In genomic region chr2:155592854-155593283, GRCm38 (mm10) we compare ENCODE assay signal across 8 mouse cellular contexts. TPM values are rescaled to one million over a fixed set of nuclear protein-coding genes. Genes with fewer than 3 reads are reported as not detected.
DNase-seq lines count a peak whose midpoint lies in the region; ATAC-seq and TF ChIP-seq lines count a peak whose summit lies in the region.

No protein-coding gene starts in this region.

- peak overlapping the region; percentile 66 for H3K4me2 ChIP-seq in lung, embryonic 15.5 days
- peak overlapping the region; percentile 66 for H3K4me2 ChIP-seq in intestine, postnatal 0 days (replicated peaks; ENCODE audit: low read depth)
- H3K4me2 ChIP-seq in neural tube, embryonic 15.5 days = peak overlapping the region; percentile 86

- H3K36me3 ChIP-seq in lung, embryonic 15.5 days = no peaks in the 10 kb centered on the region
- no peaks in the 10 kb centered on the region for H3K36me3 ChIP-seq in intestine, postnatal 0 days (ENCODE audit: control insufficient read depth, insufficient read depth)
- no peaks in the 10 kb centered on the region for H3K36me3 ChIP-seq in neural tube, embryonic 15.5 days

- H3K9me3 ChIP-seq in lung, embryonic 15.5 days = no peaks in the 10 kb centered on the region
- H3K9me3 ChIP-seq in intestine, postnatal 0 days (ENCODE audit: control insufficient read depth) = no peaks in the 10 kb centered on the region
- H3K9me3 ChIP-seq in neural tube, embryonic 15.5 days (replicated peaks) = no peaks in the 10 kb centered on the region

- peak; percentile 77 for TF ChIP-seq POLR2A in embryonic fibroblast, embryonic 13.5 days (IDR thresholded peaks at IDR 0.05; ENCODE audit: low read depth, low read length)

- peak overlapping the region; percentile 60 for H3K9ac ChIP-seq in lung, embryonic 15.5 days
- peak overlapping the region; percentile 64 for H3K9ac ChIP-seq in intestine, postnatal 0 days (ENCODE audit: low read depth, low read length)
- H3K9ac ChIP-seq in neural tube, embryonic 15.5 days (replicated peaks) = peak overlapping the region; percentile 67

- DNase-seq in lung, postnatal 14 days = no peak
- DNase-seq in urinary bladder, postnatal 25 days (ENCODE audit: low spot score) = no peak
- DNase-seq in frontal cortex, adult 2 months (ENCODE audit: extremely low spot score in 1 of 2, low spot score in 1 of 2) = no peak
- DNase-seq in T-cell, adult 2 months (ENCODE audit: low spot score) = no peak

- under 1% methylated on average over 9 of the region's 9 CpGs for WGBS in lung, embryonic 15.5 days
- 0% methylated on average over 9 of the region's 9 CpGs for WGBS in intestine, postnatal 0 days
- under 1% methylated on average over 9 of the region's 9 CpGs for WGBS in neural tube, embryonic 15.5 days

- peak overlapping the region; percentile 66 for H3K27ac ChIP-seq in lung, embryonic 15.5 days
- peak overlapping the region; percentile 42; the same call in 1 of the 2 replicates for H3K27ac ChIP-seq in embryonic fibroblast, embryonic 13.5 days (ENCODE audit: insufficient read depth, low read length)
- H3K27ac ChIP-seq in intestine, postnatal 0 days (ENCODE audit: low read depth, low read length) = 0 out of 2 replicates have a peak overlapping the region, but pooled peaks have one; percentile 11
- peak overlapping the region; percentile 72; the same call in 1 of the 2 replicates for H3K27ac ChIP-seq in neural tube, embryonic 15.5 days (replicated peaks)

- H3K4me1 ChIP-seq in lung, embryonic 15.5 days = peaks cover 18% of the 10 kb centered on the region
- H3K4me1 ChIP-seq in embryonic fibroblast, embryonic 13.5 days (ENCODE audit: control insufficient read depth, insufficient read depth, low read length) = no peaks in the 10 kb centered on the region
- H3K4me1 ChIP-seq in intestine, postnatal 0 days (replicated peaks; ENCODE audit: control insufficient read depth, insufficient read depth, low read length) = no peaks in the 10 kb centered on the region
- peaks cover 17% of the 10 kb centered on the region for H3K4me1 ChIP-seq in neural tube, embryonic 15.5 days

- no peak for TF ChIP-seq CTCF in embryonic fibroblast, embryonic 13.5 days (IDR thresholded peaks at IDR 0.05; ENCODE audit: borderline replicate concordance, insufficient read depth, low read length)
- TF ChIP-seq CTCF in intestine, postnatal 0 days (IDR thresholded peaks at IDR 0.05; ENCODE audit: low read depth) = no peak; the same call in 1 of the 2 replicates

- ATAC-seq in lung, embryonic 15.5 days (ENCODE audit: borderline replicate concordance, extremely low read depth, low FRiP score, low TSS enrichment) = no peak
- no peak for ATAC-seq in intestine, postnatal 0 days
- no peak; the same call in 1 of the 2 replicates for ATAC-seq in neural tube, embryonic 15.5 days (ENCODE audit: low FRiP score)

- H3K4me3 ChIP-seq in lung, embryonic 15.5 days = peak overlapping the region; percentile 62
- peak overlapping the region; percentile 55 for H3K4me3 ChIP-seq in embryonic fibroblast, embryonic 13.5 days (ENCODE audit: insufficient read depth, low read length)
- H3K4me3 ChIP-seq in intestine, postnatal 0 days (ENCODE audit: low read depth, low read length) = peak overlapping the region; percentile 65
- peak overlapping the region; percentile 68 for H3K4me3 ChIP-seq in neural tube, embryonic 15.5 days (replicated peaks)

- H3K27me3 ChIP-seq in lung, embryonic 15.5 days = no peaks in the 10 kb centered on the region
- H3K27me3 ChIP-seq in intestine, postnatal 0 days (replicated peaks; ENCODE audit: control insufficient read depth, insufficient read depth, low read length) = no peaks in the 10 kb centered on the region
- peaks cover 3% of the 10 kb centered on the region for H3K27me3 ChIP-seq in neural tube, embryonic 15.5 days (replicated peaks)

RNA-seq across cellular contexts. Expression of gene Gss, which starts 0.3 kb away (rescaled TPM):
- polyA plus RNA-seq in lung, embryonic 15.5 days (2015; fragmentation: Nextera tagmentation; extraction: Ambion mirVana) = 26.5 and 29.8 TPM in 2 replicates
- polyA plus RNA-seq in embryonic fibroblast, embryonic 13.5 days (2011; ENCODE audit: insufficient read length, low read depth, missing spikeins) = 23.4 and 37.7 TPM in 2 replicates
- 210 and 219 TPM in 2 replicates for polyA plus RNA-seq in intestine, postnatal 0 days (2015; fragmentation: Nextera tagmentation; extraction: Ambion mirVana)
- polyA plus RNA-seq in neural tube, embryonic 15.5 days (2015; fragmentation: Nextera tagmentation; extraction: Ambion mirVana) = 15.9 and 21.7 TPM in 2 replicates
- 13.9 and 15.4 TPM in 2 replicates for polyA plus RNA-seq in frontal cortex, adult 2 months (2012; rRNA removed)

RNA-seq across cellular contexts. Expression of gene Myh7b, which starts 18.1 kb away (rescaled TPM):
- polyA plus RNA-seq in lung, embryonic 15.5 days (2015; fragmentation: Nextera tagmentation; extraction: Ambion mirVana) = 0.85 and 1.1 TPM in 2 replicates
- not detected in 2 replicates for polyA plus RNA-seq in embryonic fibroblast, embryonic 13.5 days (2011; ENCODE audit: insufficient read length, low read depth, missing spikeins)
- polyA plus RNA-seq in intestine, postnatal 0 days (2015; fragmentation: Nextera tagmentation; extraction: Ambion mirVana) = 2.7 and 2.8 TPM in 2 replicates
- polyA plus RNA-seq in neural tube, embryonic 15.5 days (2015; fragmentation: Nextera tagmentation; extraction: Ambion mirVana) = 1.0 and 1.9 TPM in 2 replicates
- 5.8 and 6.0 TPM in 2 replicates for polyA plus RNA-seq in frontal cortex, adult 2 months (2012; rRNA removed)

Comparison
In these comparisons a context has a peak if more than half of its experiments do, and no peak if none do; other contexts are left out.
1. H3K27ac ChIP-seq: peak in every context shown above with its lines; median percentile 72 in neural tube, embryonic 15.5 days; 66 in lung, embryonic 15.5 days; 42 in embryonic fibroblast, embryonic 13.5 days; 11 in intestine, postnatal 0 days.